Mouse (Mus musculus) left cerebral cortex, adult 9 months (tissue): ENCODE measurements around the gene Acsm3.
"Not testable (repeated sequence)": the region's sequence is repeated elsewhere in the genome, so short reads cannot be mapped to it uniquely, and the experiment has no call there.

ENCODE experiments used
- DNase-seq, 2 experiments: peaks; one replicate each; pipeline ENCODE4 v3.0.0; 2022; ENCODE audit warnings: low spot score in 2 of 2

The Acsm3 gene

GRCm38 (mm10) chr7:119760527-119760951 is at the start of gene Acsm3:
Gene Acsm3 (plus strand): TSS chr7:119760923.
- no peak for DNase-seq

GRCm38 (mm10) chr7:119714111-119714510 is 46.6 kb upstream of the Acsm3 start:
- no peak for DNase-seq

- DNase-seq = peak; percentile 69 to 93
Measured at GRCm38 (mm10) chr7:119720253-119720946, 40.3 kb upstream of the Acsm3 start, which contains the start of gene Thumpd1. Gene Thumpd1 (minus strand): TSS chr7:119720798.

- DNase-seq = peak in 1 of 2 experiments; percentile 26
Measured at GRCm38 (mm10) chr7:119720947-119721310, 39.8 kb upstream of the Acsm3 start.

- DNase-seq = no peak
Measured at GRCm38 (mm10) chr7:119727621-119728020, 33.1 kb upstream of the Acsm3 start.

- not testable (repeated sequence) for DNase-seq
Measured at GRCm38 (mm10) chr7:119731262-119731661, 29.5 kb upstream of the Acsm3 start.

GRCm38 (mm10) chr7:119738877-119739276 is 21.8 kb upstream of the Acsm3 start:
- DNase-seq = no peak

GRCm38 (mm10) chr7:119739798-119740468 is 20.8 kb upstream of the Acsm3 start:
- not testable (repeated sequence) for DNase-seq

- DNase-seq = no peak
Measured at GRCm38 (mm10) chr7:119744321-119744720, 16.4 kb upstream of the Acsm3 start.

- DNase-seq = no peak
Measured at GRCm38 (mm10) chr7:119745869-119746268, 14.9 kb upstream of the Acsm3 start.

- DNase-seq = no peak
Measured at GRCm38 (mm10) chr7:119748761-119749160, 12.0 kb upstream of the Acsm3 start.

- DNase-seq = no peak
Measured at GRCm38 (mm10) chr7:119749942-119750341, 10.8 kb upstream of the Acsm3 start.

GRCm38 (mm10) chr7:119753696-119754095 is 7.0 kb upstream of the Acsm3 start:
- no peak for DNase-seq

GRCm38 (mm10) chr7:119762166-119762697 is 1.5 kb downstream of the Acsm3 start:
- no peak for DNase-seq

GRCm38 (mm10) chr7:119764377-119764776 is 3.7 kb downstream of the Acsm3 start:
- no peak for DNase-seq

GRCm38 (mm10) chr7:119766996-119767395 is 6.3 kb downstream of the Acsm3 start:
- DNase-seq = no peak

- DNase-seq = no peak
Measured at GRCm38 (mm10) chr7:119769895-119770294, 9.2 kb downstream of the Acsm3 start.

- no peak for DNase-seq
Measured at GRCm38 (mm10) chr7:119783453-119783852, 22.7 kb downstream of the Acsm3 start.

- DNase-seq = no peak
Measured at GRCm38 (mm10) chr7:119784908-119785307, 24.2 kb downstream of the Acsm3 start.

GRCm38 (mm10) chr7:119789024-119789423 is 28.3 kb downstream of the Acsm3 start:
- no peak for DNase-seq

GRCm38 (mm10) chr7:119793586-119794250 is 33.0 kb downstream of the Acsm3 start, which contains the start of the genes Rexo5 and Eri2:
Gene Rexo5 (plus strand): TSS chr7:119794006.
Gene Eri2 (minus strand): TSS chr7:119794058.
- peak in 1 of 2 experiments; percentile 69 for DNase-seq

- no peak for DNase-seq
Measured at GRCm38 (mm10) chr7:119794251-119794638, 33.5 kb downstream of the Acsm3 start.
